Mouse (Mus musculus) heart, embryonic 13.5 days (tissue): ENCODE measurements around the gene Nxnl1. TPM values are rescaled to one million over a fixed set of nuclear protein-coding genes. Genes with fewer than 3 reads are reported as not detected.

Source experiments
- ATAC-seq: fragments of 200-750 bp; cut with Nextera tagmentation; 2 replicates; pipeline ENCODE4 v1.8.0; 2017; ENCODE audit warnings: moderate TSS enrichment; ENCODE audit not compliant: insufficient number of reproducible peaks, low FRiP score, low TSS enrichment; ENCODE audit errors: extremely low read depth
- H3K27ac ChIP-seq: fragments of 300-500 bp; sonication (generic); replicated peaks from 2 replicates; pipeline ENCODE4 v1.5.1; 2015; ENCODE audit warnings: moderate library complexity, mild to moderate bottlenecking, inconsistent platforms
- H3K27me3 ChIP-seq: fragments of 300-500 bp; sonication (generic); replicated peaks from 2 replicates; pipeline ENCODE4 v1.6.1; 2015; ENCODE audit warnings: mild to moderate bottlenecking, inconsistent platforms
- H3K36me3 ChIP-seq: fragments of 300-500 bp; sonication (generic); 2 replicates; pipeline ENCODE4 v1.6.1; 2015; ENCODE audit warnings: mild to moderate bottlenecking, inconsistent platforms
- H3K4me1 ChIP-seq: fragments of 300-500 bp; sonication (generic); 2 replicates; pipeline ENCODE4 v1.6.1; 2015; ENCODE audit warnings: inconsistent platforms
- H3K4me2 ChIP-seq: fragments of 300-500 bp; sonication (generic); 2 replicates; pipeline ENCODE4 v1.6.1; 2015; ENCODE audit warnings: inconsistent platforms, mild to moderate bottlenecking, moderate library complexity
- H3K4me3 ChIP-seq: fragments of 300-500 bp; sonication (generic); 2 replicates; pipeline ENCODE4 v1.5.1; 2015; ENCODE audit warnings: moderate library complexity, mild to moderate bottlenecking, inconsistent platforms
- H3K9ac ChIP-seq: fragments of 300-500 bp; sonication (generic); 2 replicates; pipeline ENCODE4 v1.6.1; 2015; ENCODE audit warnings: inconsistent platforms, mild to moderate bottlenecking, moderate library complexity
- H3K9me3 ChIP-seq: fragments of 300-500 bp; sonication (generic); 2 replicates; pipeline ENCODE4 v1.6.1; 2016; ENCODE audit warnings: inconsistent platforms
- WGBS: fragments of 180-500 bp; shearing (Covaris S2); methylation state at CpG from one replicate; pipeline ENCODE4 v1.1.7; 2015; ENCODE audit warnings: mixed read lengths; 5-methylcytosine and 5-hydroxymethylcytosine counted together
- polyA plus RNA-seq: library from polyadenylated mRNA; unstranded; fragments of >200 nt; fragmentation: Nextera tagmentation; extraction: Ambion mirVana; gene quantifications from 2 replicates; pipeline ENCODE4 v1.2.1, GENCODE M21; 2015

The Nxnl1 gene
- polyA plus RNA-seq, 1 experiment from 2014 or later, result not detected

DNA sequence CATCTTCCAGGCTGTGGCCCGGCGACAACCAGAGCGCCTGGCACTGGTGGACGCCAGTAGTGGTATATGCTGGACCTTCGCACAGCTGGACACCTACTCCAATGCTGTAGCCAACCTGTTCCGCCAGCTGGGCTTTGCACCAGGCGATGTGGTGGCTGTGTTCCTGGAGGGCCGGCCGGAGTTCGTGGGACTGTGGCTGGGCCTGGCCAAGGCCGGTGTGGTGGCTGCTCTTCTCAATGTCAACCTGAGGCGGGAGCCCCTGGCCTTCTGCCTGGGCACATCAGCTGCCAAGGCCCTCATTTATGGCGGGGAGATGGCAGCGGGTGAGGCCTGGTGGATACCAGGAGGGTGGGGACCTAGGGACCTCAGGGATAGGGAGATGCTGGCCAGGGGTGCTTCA lies 13.1 kb upstream of the Nxnl1 start:
- 83% methylated on average over 14 of the region's 14 CpGs for WGBS
- ATAC-seq, result no peak

GRCm38 (mm10) chr8:71579009-71579408 lies 12.6 kb upstream of the Nxnl1 start:
- Histone ChIP-seq H3K4me3 (no peak overlapping the region), H3K4me1 (0 out of 2 replicates have a peak, but pooled peaks cover 4% of the 10 kb centered on the region), H3K27ac (no peak overlapping the region), H3K9ac (no peak overlapping the region), H3K27me3 (0 out of 2 replicates have a peak, but pooled peaks cover 6% of the 10 kb centered on the region), H3K9me3 (no peaks in the 10 kb centered on the region), H3K36me3 (peaks cover 6% of the 10 kb centered on the region), H3K4me2 (no peak overlapping the region)
- ATAC-seq, result no peak
- 60% methylated on average over 1 of the region's 1 CpGs for WGBS

More for the DNA sequence above, 13.1 kb upstream of the Nxnl1 start:
- Histone ChIP-seq H3K9me3 (no peaks in the 10 kb centered on the region), H3K27ac (no peak overlapping the region), H3K4me2 (no peak overlapping the region), H3K4me3 (no peak overlapping the region), H3K27me3 (0 out of 2 replicates have a peak, but pooled peaks cover 6% of the 10 kb centered on the region), H3K9ac (no peak overlapping the region), H3K4me1 (0 out of 2 replicates have a peak, but pooled peaks cover 4% of the 10 kb centered on the region), H3K36me3 (peaks cover 10% of the 10 kb centered on the region)

DNA sequence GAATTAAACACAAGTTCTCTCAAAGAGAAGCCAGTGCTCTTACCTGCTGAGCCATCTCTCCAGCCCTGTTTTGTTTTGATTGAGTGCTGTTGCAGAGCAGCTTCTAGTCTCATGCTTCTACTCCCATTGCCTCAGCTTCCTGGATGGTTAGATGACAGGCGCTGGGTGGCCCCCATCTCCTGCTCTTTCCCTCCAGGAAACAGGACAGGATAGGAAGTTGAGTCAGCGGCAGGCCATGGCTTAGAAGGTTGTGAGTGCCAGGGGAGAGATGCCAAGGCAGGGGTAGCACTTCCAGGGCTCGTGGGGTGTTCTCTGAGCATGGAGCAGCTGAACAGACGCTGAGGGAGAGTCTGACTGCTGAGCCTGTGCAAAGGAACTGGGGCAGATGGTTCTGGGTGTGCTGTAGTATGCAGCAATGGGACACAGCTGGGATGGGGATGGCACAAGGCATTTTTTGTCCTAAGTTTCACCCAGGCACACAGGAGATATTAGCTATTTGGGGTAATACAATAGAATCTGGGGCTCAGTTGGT lies 11.5 kb upstream of the Nxnl1 start:
- Histone ChIP-seq H3K9ac (no peak overlapping the region), H3K4me1 (peaks cover 8% of the 10 kb centered on the region), H3K27ac (no peak overlapping the region), H3K4me3 (no peak overlapping the region), H3K4me2 (no peak overlapping the region), H3K9me3 (no peaks in the 10 kb centered on the region), H3K36me3 (peaks cover 5% of the 10 kb centered on the region; the same call in 1 of the 2 replicates), H3K27me3 (no peaks in the 10 kb centered on the region)
- WGBS, result 53% methylated on average over 4 of the region's 4 CpGs
- ATAC-seq, result no peak

GRCm38 (mm10) chr8:71575020-71575419 lies 8.6 kb upstream of the Nxnl1 start:
- no peak overlapping the region for H3K27ac ChIP-seq

GRCm38 (mm10) chr8:71574426-71574825 lies 8.0 kb upstream of the Nxnl1 start:
- no peak for ATAC-seq
- no peaks in the 10 kb centered on the region for H3K36me3 ChIP-seq
- H3K4me1 ChIP-seq, result peaks cover 28% of the 10 kb centered on the region
- WGBS, result 61% methylated on average over 7 of the region's 7 CpGs
- H3K27me3 ChIP-seq, result no peaks in the 10 kb centered on the region
- H3K4me3 ChIP-seq, result no peak overlapping the region
- H3K9ac ChIP-seq, result no peak overlapping the region
- H3K27ac ChIP-seq, result no peak overlapping the region
- H3K9me3 ChIP-seq, result no peaks in the 10 kb centered on the region
- no peak overlapping the region for H3K4me2 ChIP-seq

More at GRCm38 (mm10) chr8:71575020-71575419, 8.6 kb upstream of the Nxnl1 start:
- Histone ChIP-seq H3K4me2 (no peak overlapping the region), H3K27me3 (no peaks in the 10 kb centered on the region), H3K4me3 (no peak overlapping the region), H3K4me1 (peaks cover 25% of the 10 kb centered on the region), H3K9ac (no peak overlapping the region), H3K36me3 (no peaks in the 10 kb centered on the region), H3K9me3 (no peaks in the 10 kb centered on the region)
- ATAC-seq, result no peak
- 44% methylated on average over 1 of the region's 1 CpGs for WGBS

- no peaks in the 10 kb centered on the region for H3K9me3 ChIP-seq
- H3K9ac ChIP-seq, result peak overlapping the region; percentile 25
- H3K4me2 ChIP-seq, result no peak overlapping the region
- peaks cover 40% of the 10 kb centered on the region for H3K4me1 ChIP-seq
- no peaks in the 10 kb centered on the region for H3K36me3 ChIP-seq
- no peak overlapping the region for H3K4me3 ChIP-seq
- H3K27me3 ChIP-seq, result peaks cover 13% of the 10 kb centered on the region
- 0 out of 2 replicates have a peak overlapping the region, but pooled peaks have one; percentile 7 for H3K27ac ChIP-seq
- no peak for ATAC-seq
- 64% methylated on average over 9 of the region's 9 CpGs for WGBS
Observed at GRCm38 (mm10) chr8:71572847-71573633, 6.6 kb upstream of the Nxnl1 start.

DNA sequence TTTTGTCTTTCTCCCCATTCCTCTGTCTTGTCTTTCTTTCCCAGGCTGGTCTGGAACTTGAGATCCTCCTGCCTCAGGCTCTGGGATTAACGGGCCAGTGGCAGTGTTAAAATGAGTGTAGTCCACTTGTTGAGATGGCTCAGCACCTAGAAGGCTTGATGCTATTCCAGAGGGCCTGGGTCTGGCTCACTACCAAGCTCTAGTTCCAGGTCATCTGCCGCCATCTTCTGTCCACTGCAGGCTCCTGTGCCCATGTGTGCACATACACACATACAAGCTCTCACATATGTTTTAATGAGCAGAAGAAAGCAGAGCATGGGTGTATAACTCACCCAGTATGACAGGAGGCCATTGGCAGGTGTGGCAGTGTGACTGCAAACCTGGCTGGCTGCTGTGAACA lies 5.7 kb upstream of the Nxnl1 start:
- Histone ChIP-seq H3K27ac (no peak overlapping the region), H3K4me3 (no peak overlapping the region)

DNA sequence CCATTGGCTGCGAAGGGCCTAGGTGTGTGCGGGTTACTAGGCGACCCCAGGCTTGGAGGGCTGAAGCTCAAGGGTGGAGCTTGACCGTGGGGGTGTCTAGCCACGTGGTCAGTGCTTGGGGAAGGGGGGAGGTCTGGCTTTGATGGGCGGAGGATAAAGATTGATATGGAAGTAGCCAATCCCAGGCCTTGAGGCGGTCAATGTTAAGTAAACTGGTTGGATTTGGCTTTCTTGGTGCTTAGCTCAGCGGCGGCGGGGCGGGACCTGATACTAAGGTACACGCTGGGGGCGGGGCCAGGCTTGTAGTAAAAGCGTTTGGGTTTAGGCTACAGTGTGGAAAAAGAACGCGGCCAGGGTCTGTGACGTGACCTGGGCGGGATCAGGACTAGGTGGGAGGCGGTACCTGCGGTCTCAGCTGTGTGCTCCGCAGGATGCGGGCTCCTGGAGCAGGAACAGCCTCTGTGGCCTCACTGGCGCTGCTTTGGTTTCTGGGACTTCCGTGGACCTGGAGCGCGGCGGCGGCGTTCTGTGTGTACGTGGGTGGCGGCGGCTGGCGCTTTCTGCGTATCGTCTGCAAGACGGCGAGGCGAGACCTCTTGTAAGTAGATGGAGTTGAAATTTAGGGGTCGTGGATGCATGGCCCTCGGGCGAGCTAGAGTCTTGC lies 4.0 kb upstream of the Nxnl1 start:
- H3K36me3 ChIP-seq, result no peaks in the 10 kb centered on the region
- peaks cover 37% of the 10 kb centered on the region for H3K27me3 ChIP-seq
- under 1% methylated on average over 41 of the region's 41 CpGs for WGBS
- ATAC-seq, result peak; percentile 74
- peaks cover 40% of the 10 kb centered on the region for H3K4me1 ChIP-seq
- H3K27ac ChIP-seq, result peak overlapping the region; percentile 40
- H3K9me3 ChIP-seq, result no peaks in the 10 kb centered on the region
- peak overlapping the region; percentile 89 for H3K4me2 ChIP-seq
- peak overlapping the region; percentile 85 for H3K9ac ChIP-seq
- peak overlapping the region; percentile 61 for H3K4me3 ChIP-seq

More for the DNA sequence above, 5.7 kb upstream of the Nxnl1 start:
- WGBS, result 77% methylated on average over 2 of the region's 2 CpGs
- peaks cover 40% of the 10 kb centered on the region for H3K4me1 ChIP-seq
- no peaks in the 10 kb centered on the region for H3K36me3 ChIP-seq
- H3K9ac ChIP-seq, result no peak overlapping the region
- H3K27me3 ChIP-seq, result peaks cover 23% of the 10 kb centered on the region
- ATAC-seq, result no peak
- no peaks in the 10 kb centered on the region for H3K9me3 ChIP-seq
- no peak overlapping the region for H3K4me2 ChIP-seq

GRCm38 (mm10) chr8:71569366-71570290 lies 3.2 kb upstream of the Nxnl1 start:
- H3K9me3 ChIP-seq, result no peaks in the 10 kb centered on the region
- peaks cover 37% of the 10 kb centered on the region for H3K4me1 ChIP-seq
- H3K4me3 ChIP-seq, result peak overlapping the region; percentile 61
- WGBS, result under 1% methylated on average over 51 of the region's 51 CpGs
- ATAC-seq, result peak; percentile 71
- no peaks in the 10 kb centered on the region for H3K36me3 ChIP-seq
- peak overlapping the region; percentile 40; the same call in 1 of the 2 replicates for H3K27ac ChIP-seq
- peak overlapping the region; percentile 85 for H3K9ac ChIP-seq
- H3K27me3 ChIP-seq, result peaks cover 41% of the 10 kb centered on the region
- H3K4me2 ChIP-seq, result peak overlapping the region; percentile 89

DNA sequence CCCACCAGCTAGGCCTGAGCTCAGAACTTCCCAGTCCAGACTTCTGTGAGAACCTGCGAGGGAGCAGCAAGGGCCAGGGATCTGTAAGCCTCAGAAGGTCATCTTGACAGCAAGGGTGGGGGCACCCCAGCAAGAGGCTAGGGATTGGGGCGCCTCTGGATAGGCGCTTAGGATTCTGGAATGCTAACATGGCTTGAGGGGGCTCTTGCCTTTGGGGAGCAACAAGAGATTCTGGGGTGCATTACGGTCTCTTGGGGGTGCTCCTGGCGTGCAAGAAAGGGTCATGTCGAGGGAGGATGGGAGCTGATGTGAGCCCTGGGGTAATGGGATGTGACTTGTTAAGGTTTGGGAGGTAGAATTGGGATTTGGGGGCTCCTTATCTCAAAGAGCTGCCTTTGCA lies 2.5 kb upstream of the Nxnl1 start:
- H3K4me2 ChIP-seq, result peak overlapping the region; percentile 89
- no peak for ATAC-seq
- H3K9ac ChIP-seq, result peak overlapping the region; percentile 71
- no peaks in the 10 kb centered on the region for H3K36me3 ChIP-seq
- peak overlapping the region; percentile 6; the same call in 1 of the 2 replicates for H3K27ac ChIP-seq
- peaks cover 35% of the 10 kb centered on the region for H3K4me1 ChIP-seq
- peaks cover 48% of the 10 kb centered on the region for H3K27me3 ChIP-seq
- H3K4me3 ChIP-seq, result peak overlapping the region; percentile 61
- 23% methylated on average over 6 of the region's 6 CpGs for WGBS
- peaks cover 6% of the 10 kb centered on the region; the same call in 1 of the 2 replicates for H3K9me3 ChIP-seq
